Mouse (Mus musculus) hindbrain, embryonic 16.5 days (tissue): Measurements from ENCODE around the gene Ttc23. TPM values are rescaled to one million over a fixed set of nuclear protein-coding genes. Genes with fewer than 3 reads are reported as not detected.

Experiments
- ATAC-seq: fragments of 200-750 bp; cut with Nextera tagmentation; 2 replicates; pipeline ENCODE4 v1.8.0; 2017; ENCODE audit warnings: moderate TSS enrichment, moderate library complexity
- H3K27ac ChIP-seq: fragments of 300-500 bp; sonication (generic); 2 replicates; pipeline ENCODE4 v1.5.1; 2014; ENCODE audit warnings: low read depth, mild to moderate bottlenecking, control low read depth, low read length, moderate library complexity
- H3K27me3 ChIP-seq: fragments of 300-500 bp; sonication (generic); replicated peaks from 2 replicates; pipeline ENCODE4 v1.6.1; 2014; ENCODE audit warnings: low read length; ENCODE audit not compliant: control insufficient read depth, insufficient read depth
- H3K36me3 ChIP-seq: fragments of 300-500 bp; sonication (generic); 2 replicates; pipeline ENCODE4 v1.6.1; 2014; ENCODE audit warnings: mild to moderate bottlenecking, low read length, moderate library complexity, mixed read lengths; ENCODE audit not compliant: control insufficient read depth, insufficient read depth
- H3K4me1 ChIP-seq: fragments of 300-500 bp; sonication (generic); 2 replicates; pipeline ENCODE4 v1.6.1; 2014; ENCODE audit warnings: low read depth, low read length; ENCODE audit not compliant: control insufficient read depth, insufficient read depth
- H3K4me2 ChIP-seq: fragments of 300-500 bp; sonication (generic); 2 replicates; pipeline ENCODE4 v1.6.1; 2014; ENCODE audit warnings: mild to moderate bottlenecking, low read length, control low read depth, moderate library complexity
- H3K4me3 ChIP-seq: fragments of 300-500 bp; sonication (generic); 2 replicates; pipeline ENCODE4 v1.5.1; 2014; ENCODE audit warnings: mild to moderate bottlenecking, low read length, control low read depth, moderate library complexity
- H3K9ac ChIP-seq: fragments of 300-500 bp; sonication (generic); 2 replicates; pipeline ENCODE4 v1.6.1; 2014; ENCODE audit warnings: low read depth, mild to moderate bottlenecking, control low read depth, low read length, moderate library complexity
- H3K9me3 ChIP-seq: fragments of 300-500 bp; sonication (generic); 2 replicates; pipeline ENCODE4 v1.6.1; 2014; ENCODE audit warnings: mild to moderate bottlenecking, low read length, moderate library complexity; ENCODE audit not compliant: control insufficient read depth
- WGBS: fragments of 180-500 bp; shearing (Covaris S2); extraction: QIAGEN DNeasy Blood & Tissue Kit; methylation state at CpG from one replicate; pipeline ENCODE4 v1.1.7; 2014; 5-methylcytosine and 5-hydroxymethylcytosine counted together
- polyA plus RNA-seq: library from polyadenylated mRNA; unstranded; fragments of >200 nt; fragmentation: Nextera tagmentation; extraction: Ambion mirVana; gene quantifications from 2 replicates; pipeline ENCODE4 v1.2.1, GENCODE M21; 2015

Ttc23 gene
- polyA plus RNA-seq, 1 experiment from 2014 or later = 7.6 TPM

- Histone ChIP-seq H3K9me3 (no peaks in the 10 kb centered on the region), H3K27ac (no peak overlapping the region), H3K27me3 (no peaks in the 10 kb centered on the region), H3K4me1 (no peaks in the 10 kb centered on the region), H3K4me2 (0 out of 2 replicates have a peak overlapping the region, but pooled peaks have one; percentile 13), H3K4me3 (no peak overlapping the region), H3K9ac (no peak overlapping the region), H3K36me3 (no peaks in the 10 kb centered on the region)
- WGBS = 14% methylated on average over 10 of the region's 10 CpGs
- ATAC-seq = peak; percentile 54; the same call in 1 of the 2 replicates
These were observed 141.5 kb downstream of the Ttc23 start for GRCm38 (mm10) chr7:67788713-67789112.

GRCm38 (mm10) chr7:67791256-67791655, 144.0 kb downstream of the Ttc23 start:
- Histone ChIP-seq H3K27ac (no peak overlapping the region), H3K27me3 (no peaks in the 10 kb centered on the region), H3K9me3 (no peaks in the 10 kb centered on the region), H3K9ac (no peak overlapping the region), H3K4me2 (no peak overlapping the region), H3K4me1 (no peaks in the 10 kb centered on the region), H3K36me3 (no peaks in the 10 kb centered on the region), H3K4me3 (no peak overlapping the region)
- no peak for ATAC-seq
- 59% methylated on average over 7 of the region's 7 CpGs for WGBS

DNA sequence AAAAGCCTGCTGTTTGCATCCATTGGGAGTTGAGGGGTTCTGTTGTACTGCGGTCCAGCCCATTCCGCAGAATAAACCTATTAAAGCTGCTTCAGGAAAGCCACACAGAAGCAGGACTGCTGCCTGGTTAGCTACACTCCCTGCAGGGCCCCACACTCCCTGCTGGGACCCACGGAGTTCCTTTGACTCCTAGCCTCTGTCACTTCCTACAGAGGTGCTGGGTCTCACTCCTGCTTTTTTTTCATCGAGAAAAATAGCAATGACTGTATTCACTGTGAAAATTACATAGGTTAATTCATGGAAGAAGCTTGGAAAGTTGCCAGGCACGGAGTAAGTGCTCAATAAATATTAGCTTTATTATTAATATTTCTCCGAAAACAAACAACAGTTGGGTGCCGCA, 146.2 kb downstream of the Ttc23 start:
- WGBS = 72% methylated on average over 7 of the region's 7 CpGs
- Histone ChIP-seq H3K36me3 (no peaks in the 10 kb centered on the region), H3K4me3 (no peak overlapping the region), H3K27me3 (no peaks in the 10 kb centered on the region), H3K4me2 (no peak overlapping the region), H3K9me3 (no peaks in the 10 kb centered on the region), H3K9ac (no peak overlapping the region), H3K4me1 (no peaks in the 10 kb centered on the region), H3K27ac (no peak overlapping the region)
- ATAC-seq = no peak

GRCm38 (mm10) chr7:67797065-67797464, 149.9 kb downstream of the Ttc23 start:
- Histone ChIP-seq H3K9me3 (no peaks in the 10 kb centered on the region), H3K9ac (no peak overlapping the region), H3K4me3 (no peak overlapping the region), H3K4me1 (no peaks in the 10 kb centered on the region), H3K27me3 (no peaks in the 10 kb centered on the region), H3K4me2 (no peak overlapping the region), H3K27ac (no peak overlapping the region), H3K36me3 (no peaks in the 10 kb centered on the region)
- WGBS = 45% methylated on average over 8 of the region's 8 CpGs
- ATAC-seq = 0 out of 2 replicates have a peak, but pooled peaks have one; percentile 20

DNA sequence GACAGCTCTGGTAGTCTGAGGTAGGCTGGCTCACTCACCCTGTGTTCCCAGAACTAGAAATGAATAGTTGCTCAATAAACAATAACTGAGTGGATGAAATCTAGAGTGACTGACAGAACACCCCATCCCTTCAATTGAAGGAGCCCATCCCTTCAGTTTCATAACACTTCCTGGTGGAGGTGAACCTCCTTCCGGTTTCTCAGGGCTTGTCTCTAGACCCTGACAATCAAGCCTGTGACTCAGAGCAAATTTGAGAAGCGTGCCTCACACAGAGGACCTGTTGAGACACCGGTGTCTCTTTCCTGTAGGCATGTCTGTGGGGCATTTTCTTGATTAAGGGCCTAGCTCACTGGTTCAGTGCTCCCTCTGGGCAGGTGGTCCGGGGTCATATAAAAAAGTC, 151.3 kb downstream of the Ttc23 start:
- H3K36me3 ChIP-seq = no peaks in the 10 kb centered on the region
- no peaks in the 10 kb centered on the region for H3K9me3 ChIP-seq
- H3K27ac ChIP-seq = no peak overlapping the region
- no peak overlapping the region for H3K4me2 ChIP-seq
- H3K9ac ChIP-seq = no peak overlapping the region
- H3K4me3 ChIP-seq = no peak overlapping the region
- H3K4me1 ChIP-seq = peaks cover 5% of the 10 kb centered on the region
- WGBS = 96% methylated on average over 4 of the region's 4 CpGs
- no peaks in the 10 kb centered on the region for H3K27me3 ChIP-seq
- ATAC-seq = no peak

DNA sequence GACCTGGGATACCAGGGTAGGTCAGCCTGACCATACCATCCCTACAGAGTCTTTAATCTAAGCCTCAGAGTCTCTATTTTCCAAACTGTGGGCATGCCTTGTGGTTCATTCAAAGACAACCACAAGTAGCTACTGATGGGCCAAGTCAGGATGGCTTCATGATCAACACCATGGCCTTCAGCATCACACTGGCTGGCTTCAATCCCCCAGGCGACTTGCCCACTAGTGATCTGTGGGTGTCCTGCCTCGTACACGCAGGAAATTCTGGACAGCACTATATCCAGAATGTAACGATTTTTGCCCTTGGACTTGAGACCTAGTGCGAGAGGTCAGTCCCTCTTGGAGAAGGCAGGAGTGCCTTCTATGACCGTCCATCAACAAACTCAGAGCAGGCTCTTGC, 153.3 kb downstream of the Ttc23 start:
- WGBS = 85% methylated on average over 6 of the region's 6 CpGs
- Histone ChIP-seq H3K36me3 (no peaks in the 10 kb centered on the region), H3K4me3 (no peak overlapping the region), H3K4me1 (peaks cover 6% of the 10 kb centered on the region), H3K4me2 (no peak overlapping the region), H3K9me3 (no peaks in the 10 kb centered on the region), H3K9ac (no peak overlapping the region), H3K27ac (no peak overlapping the region), H3K27me3 (no peaks in the 10 kb centered on the region)
- ATAC-seq = no peak

DNA sequence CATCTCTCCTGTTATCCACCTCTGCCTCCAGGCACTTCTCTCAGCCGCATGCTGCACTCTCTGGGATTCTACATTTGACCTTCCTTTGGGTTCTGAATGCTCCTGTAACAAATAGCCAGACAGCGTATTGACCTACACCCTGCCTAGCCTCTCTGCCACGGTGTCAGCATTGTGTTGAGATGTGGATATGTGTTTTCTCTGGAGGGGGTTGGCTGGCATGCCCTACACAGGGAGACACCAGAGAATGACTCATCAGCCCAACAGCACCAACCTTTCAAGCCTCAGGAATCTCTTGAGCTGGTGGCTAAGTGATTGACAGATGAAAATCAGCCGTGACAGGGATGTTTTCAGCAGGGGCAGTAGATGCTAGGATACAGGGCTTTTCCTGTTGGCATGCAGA, 153.8 kb downstream of the Ttc23 start:
- no peaks in the 10 kb centered on the region for H3K9me3 ChIP-seq
- no peak overlapping the region for H3K4me3 ChIP-seq
- H3K4me1 ChIP-seq = peaks cover 6% of the 10 kb centered on the region
- no peak overlapping the region for H3K9ac ChIP-seq
- H3K27ac ChIP-seq = no peak overlapping the region
- no peaks in the 10 kb centered on the region for H3K36me3 ChIP-seq
- ATAC-seq = no peak
- WGBS = 49% methylated on average over 4 of the region's 4 CpGs
- H3K4me2 ChIP-seq = no peak overlapping the region
- no peaks in the 10 kb centered on the region for H3K27me3 ChIP-seq

- Histone ChIP-seq H3K9ac (peak overlapping the region; percentile 59), H3K9me3 (no peaks in the 10 kb centered on the region), H3K4me2 (peak overlapping the region; percentile 70), H3K4me1 (peaks cover 6% of the 10 kb centered on the region), H3K4me3 (peak overlapping the region; percentile 45), H3K27ac (no peak overlapping the region), H3K27me3 (no peaks in the 10 kb centered on the region), H3K36me3 (no peaks in the 10 kb centered on the region)
- peak; percentile 86 for ATAC-seq
- 17% methylated on average over 28 of the region's 28 CpGs for WGBS
These were observed 156.0 kb downstream of the Ttc23 start for GRCm38 (mm10) chr7:67803015-67803856.

GRCm38 (mm10) chr7:67803857-67804215, 156.6 kb downstream of the Ttc23 start:
- Histone ChIP-seq H3K4me1 (peaks cover 6% of the 10 kb centered on the region), H3K9me3 (no peaks in the 10 kb centered on the region), H3K9ac (peak overlapping the region; percentile 59), H3K27ac (no peak overlapping the region), H3K4me3 (peak overlapping the region; percentile 45), H3K27me3 (no peaks in the 10 kb centered on the region), H3K36me3 (no peaks in the 10 kb centered on the region), H3K4me2 (peak overlapping the region; percentile 70)
- peak; percentile 73 for ATAC-seq
- 6% methylated on average over 11 of the region's 13 CpGs for WGBS
